Mouse (Mus musculus): Measurements from ENCODE around the gene Wipi1.

Wipi1 gene

GRCm38 (mm10) chr11:109579999-109580398, 31.8 kb downstream of the Wipi1 start:
- DNase-seq (ENCODE audit: low read depth, low spot score), result no peak

- DNase-seq (ENCODE audit: low read depth, low spot score), result no peak
Observed at GRCm38 (mm10) chr11:109578536-109578935, 33.2 kb downstream of the Wipi1 start.

- no peak for DNase-seq (ENCODE audit: low read depth, low spot score)
Observed at GRCm38 (mm10) chr11:109575832-109576231, 35.9 kb downstream of the Wipi1 start.

- DNase-seq (ENCODE audit: low read depth, low spot score), result no peak
Observed at GRCm38 (mm10) chr11:109574604-109575003, 37.2 kb downstream of the Wipi1 start.

- no peak for DNase-seq (ENCODE audit: low read depth, low spot score)
Observed at GRCm38 (mm10) chr11:109572051-109572450, 39.7 kb downstream of the Wipi1 start.

- DNase-seq (ENCODE audit: low read depth, low spot score), result no peak
Observed at GRCm38 (mm10) chr11:109569809-109570208, 42.0 kb downstream of the Wipi1 start.

- DNase-seq (ENCODE audit: low read depth, low spot score), result no peak
Observed at GRCm38 (mm10) chr11:109569007-109569618, 42.7 kb downstream of the Wipi1 start.

- no peak for DNase-seq (ENCODE audit: low read depth, low spot score)
Observed at GRCm38 (mm10) chr11:109564466-109565214, 47.1 kb downstream of the Wipi1 start.

GRCm38 (mm10) chr11:109563708-109564107, 48.1 kb downstream of the Wipi1 start:
- DNase-seq (ENCODE audit: low read depth, low spot score), result no peak

- no peak for DNase-seq (ENCODE audit: low read depth, low spot score)
Observed at GRCm38 (mm10) chr11:109561445-109561844, 50.3 kb downstream of the Wipi1 start.

- peak; percentile 20 for DNase-seq (ENCODE audit: low read depth, low spot score)
Observed at GRCm38 (mm10) chr11:109560793-109561257, 50.9 kb downstream of the Wipi1 start.

- no peak for DNase-seq (ENCODE audit: low read depth, low spot score)
Observed at GRCm38 (mm10) chr11:109559241-109559640, 52.5 kb downstream of the Wipi1 start.

GRCm38 (mm10) chr11:109557419-109557818, 54.3 kb downstream of the Wipi1 start:
- DNase-seq (ENCODE audit: low read depth, low spot score), result no peak

GRCm38 (mm10) chr11:109556130-109556529, 55.6 kb downstream of the Wipi1 start:
- no peak for DNase-seq (ENCODE audit: low read depth, low spot score)

GRCm38 (mm10) chr11:109554443-109554842, 57.3 kb downstream of the Wipi1 start:
- DNase-seq (ENCODE audit: low read depth, low spot score), result peak; percentile 9

- DNase-seq (ENCODE audit: low read depth, low spot score), result no peak
Observed at GRCm38 (mm10) chr11:109553921-109554320, 57.8 kb downstream of the Wipi1 start.

- no peak for DNase-seq (ENCODE audit: low read depth, low spot score)
Observed at GRCm38 (mm10) chr11:109549599-109550290, 62.0 kb downstream of the Wipi1 start.

GRCm38 (mm10) chr11:109547652-109548051, 64.1 kb downstream of the Wipi1 start:
- DNase-seq (ENCODE audit: low read depth, low spot score), result no peak

- no peak for DNase-seq (ENCODE audit: low read depth, low spot score)
Observed at GRCm38 (mm10) chr11:109546305-109547001, 65.3 kb downstream of the Wipi1 start.

GRCm38 (mm10) chr11:109545700-109546143, 66.0 kb downstream of the Wipi1 start:
- DNase-seq (ENCODE audit: low read depth, low spot score), result no peak

GRCm38 (mm10) chr11:109545265-109545664, 66.5 kb downstream of the Wipi1 start:
- no peak for DNase-seq (ENCODE audit: low read depth, low spot score)

GRCm38 (mm10) chr11:109544432-109544831, 67.3 kb downstream of the Wipi1 start:
- no peak for DNase-seq (ENCODE audit: low read depth, low spot score)

All from 3T3-L1 (cell line).